ENCODE assay signal across 11 mouse cellular contexts in genomic region chr10:87484831-87485720, GRCm38 (mm10). TPM values are rescaled to one million over a fixed set of nuclear protein-coding genes. Genes with fewer than 3 reads are reported as not detected.
A peak's percentile ranks its signal among the peaks of the same experiment; 100 is the strongest.
DNase-seq lines count a peak whose midpoint lies in the region; ATAC-seq and TF ChIP-seq lines count a peak whose summit lies in the region.
"Had no signal": no experiment of that assay in that cellular context is flagged by ENCODE, and none has a peak within 500 bp of the region (broad histone marks: within the 10 kb centered on the region; RNA-seq: fewer than 3 reads in every experiment).

No protein-coding gene starts in this region.

- H3K9ac ChIP-seq in hindbrain, embryonic 11.5 days (ENCODE audit: low read depth, low read length), result no peak overlapping the region
- peak overlapping the region; percentile 56 for H3K9ac ChIP-seq in midbrain, embryonic 15.5 days
- H3K9ac ChIP-seq: liver, embryonic 13.5 days had no signal

- peak; percentile 30 for ATAC-seq in hindbrain, embryonic 11.5 days (ENCODE audit: low FRiP score)
- ATAC-seq in midbrain, embryonic 15.5 days (replicated peaks), result peak; percentile 21; the same call in 1 of the 2 replicates

- peak overlapping the region; percentile 78 for H3K27ac ChIP-seq in layer of hippocampus, adult 2 months
- H3K27ac ChIP-seq in hindbrain, embryonic 11.5 days (ENCODE audit: low read depth, low read length), result no peak overlapping the region
- peak overlapping the region; percentile 77 for H3K27ac ChIP-seq in midbrain, embryonic 15.5 days
- H3K27ac ChIP-seq: liver, embryonic 13.5 days had no signal

- H3K4me2 ChIP-seq in hindbrain, embryonic 11.5 days (replicated peaks; ENCODE audit: low read depth, low read length), result peak overlapping the region; percentile 60
- peak overlapping the region; percentile 79 for H3K4me2 ChIP-seq in midbrain, embryonic 15.5 days
- H3K4me2 ChIP-seq: liver, embryonic 13.5 days had no signal

- DNase-seq in layer of hippocampus, adult 2 months (ENCODE audit: low spot score in 2 of 2), result no peak
- DNase-seq in layer of hippocampus, adult 8-10 months (ENCODE audit: low spot score in 2 of 2), result no peak
- DNase-seq in embryo, embryonic 10.5 days (ENCODE audit: low spot score), result peak; percentile 63
- DNase-seq in hindbrain, embryonic 11.5 days (ENCODE audit: low spot score), result peak; percentile 52
- DNase-seq in gastrocnemius, postnatal 14 days, result no peak
- DNase-seq in B cell, adult 2 months, result no peak
- DNase-seq in gastrocnemius, postnatal 4 days (ENCODE audit: low spot score in 2 of 2), result no peak
- DNase-seq: cerebellum, adult 11-12 months; liver, embryonic 13.5 days; spleen, adult 18-20 months had no signal

- intact Hi-C loops in gastrocnemius, postnatal 14 days (cut with DNase I; ENCODE audit: low total_unique reads), result no loop called here

- H3K4me1 ChIP-seq in hindbrain, embryonic 11.5 days (replicated peaks; ENCODE audit: control insufficient read depth, insufficient read depth, low read length), result peaks cover 5% of the 10 kb centered on the region; the same call in 1 of the 2 replicates
- peaks cover 40% of the 10 kb centered on the region for H3K4me1 ChIP-seq in midbrain, embryonic 15.5 days
- H3K4me1 ChIP-seq: liver, embryonic 13.5 days had no signal

- no peak for TF ChIP-seq CTCF in layer of hippocampus, adult 2 months (conservative IDR thresholded peaks at IDR 0.05)

- 1% methylated on average over 17 of the region's 17 CpGs for WGBS in hindbrain, embryonic 11.5 days
- WGBS in midbrain, embryonic 15.5 days, result 2% methylated on average over 17 of the region's 17 CpGs

- no peaks in the 10 kb centered on the region for H3K9me3 ChIP-seq in hindbrain, embryonic 11.5 days (ENCODE audit: control insufficient read depth, low read length)
- H3K9me3 ChIP-seq in midbrain, embryonic 15.5 days, result peaks cover under 1% of the 10 kb centered on the region; the same call in 1 of the 2 replicates
- H3K9me3 ChIP-seq: liver, embryonic 13.5 days had no signal

- peaks cover 8% of the 10 kb centered on the region; the same call in 1 of the 2 replicates for H3K27me3 ChIP-seq in hindbrain, embryonic 11.5 days (ENCODE audit: control insufficient read depth, insufficient read depth, low read length)
- H3K27me3 ChIP-seq in midbrain, embryonic 15.5 days (replicated peaks), result no peaks in the 10 kb centered on the region

- H3K36me3 ChIP-seq in hindbrain, embryonic 11.5 days (ENCODE audit: control insufficient read depth, insufficient read depth, low read length), result no peaks in the 10 kb centered on the region
- H3K36me3 ChIP-seq in midbrain, embryonic 15.5 days (replicated peaks), result no peaks in the 10 kb centered on the region
- H3K36me3 ChIP-seq: liver, embryonic 13.5 days had no signal

- H3K4me3 ChIP-seq in layer of hippocampus, adult 2 months, result peak overlapping the region; percentile 55
- H3K4me3 ChIP-seq in hindbrain, embryonic 11.5 days (ENCODE audit: low read depth, low read length), result peak overlapping the region; percentile 31; the same call in 1 of the 2 replicates
- peak overlapping the region; percentile 45 for H3K4me3 ChIP-seq in midbrain, embryonic 15.5 days
- H3K4me3 ChIP-seq: liver, embryonic 13.5 days had no signal

RNA-seq across cellular contexts. Expression of gene Ascl1, which starts 8.4 kb away (rescaled TPM):
- total RNA-seq in layer of hippocampus, adult 2 months (2021), result 1 to 10 TPM; 6.0 to 6.9 TPM
- 1 to 10 TPM; 5.0 to 7.2 (median 6.2) TPM for total RNA-seq in layer of hippocampus, adult 8-10 months (2022)
- polyA plus RNA-seq in hindbrain, embryonic 11.5 days (2014; fragmentation: Nextera tagmentation; extraction: Ambion mirVana), result 42.4 and 51.0 TPM in 2 replicates
- polyA plus RNA-seq in midbrain, embryonic 15.5 days (2015; fragmentation: Nextera tagmentation; extraction: Ambion mirVana), result 12.6 and 15.6 TPM in 2 replicates
- total RNA-seq in gastrocnemius, postnatal 14 days (2021), result not detected
- under 1 TPM in 1 of 2 experiments, not detected in 1; 0.10 TPM for total RNA-seq in gastrocnemius, postnatal 4 days (2021)
- polyA plus RNA-seq: liver, embryonic 13.5 days had no signal

RNA-seq across cellular contexts. Expression of gene Pah, which starts 36.5 kb away (rescaled TPM):
- not detected for total RNA-seq in layer of hippocampus, adult 2 months (2021)
- total RNA-seq in layer of hippocampus, adult 8-10 months (2022), result not detected
- polyA plus RNA-seq in hindbrain, embryonic 11.5 days (2014; fragmentation: Nextera tagmentation; extraction: Ambion mirVana), result 0.31 and 0.46 TPM in 2 replicates
- not detected in 2 replicates for polyA plus RNA-seq in midbrain, embryonic 15.5 days (2015; fragmentation: Nextera tagmentation; extraction: Ambion mirVana)
- total RNA-seq in gastrocnemius, postnatal 14 days (2021), result not detected
- under 1 TPM in 1 of 2 experiments, not detected in 1; 0.47 TPM for total RNA-seq in gastrocnemius, postnatal 4 days (2021)

Comparison
In these comparisons a context has a peak if more than half of its experiments do, and no peak if none do; other contexts are left out.
1. DNase-seq: peak in embryo, embryonic 10.5 days (single experiment) and hindbrain, embryonic 11.5 days (single experiment); none in layer of hippocampus, adult 2 months (0 of 2), layer of hippocampus, adult 8-10 months (0 of 2), gastrocnemius, postnatal 14 days (single experiment), B cell, adult 2 months (0 of 2) and gastrocnemius, postnatal 4 days (0 of 2).
2. RNA of gene Ascl1, which starts 8.4 kb away (total RNA-seq): 6.0 to 6.9 TPM in layer of hippocampus, adult 2 months and 5.0 to 7.2 TPM in layer of hippocampus, adult 8-10 months; 0.10 TPM in gastrocnemius, postnatal 4 days and not detected in gastrocnemius, postnatal 14 days; every median in the first group is over 4 times any median in the second.
3. Peak in every context shown above with its lines, with median percentiles within 50 percentile points of each other: H3K4me3 ChIP-seq.